Mouse (Mus musculus): ENCODE results near the gene Timm22. TPM values are rescaled to one million over a fixed set of nuclear protein-coding genes. Genes with fewer than 3 reads are reported as not detected.

The Timm22 gene
- polyA plus RNA-seq, 1 experiment from 2014 or later = 95.9 TPM

DNA sequence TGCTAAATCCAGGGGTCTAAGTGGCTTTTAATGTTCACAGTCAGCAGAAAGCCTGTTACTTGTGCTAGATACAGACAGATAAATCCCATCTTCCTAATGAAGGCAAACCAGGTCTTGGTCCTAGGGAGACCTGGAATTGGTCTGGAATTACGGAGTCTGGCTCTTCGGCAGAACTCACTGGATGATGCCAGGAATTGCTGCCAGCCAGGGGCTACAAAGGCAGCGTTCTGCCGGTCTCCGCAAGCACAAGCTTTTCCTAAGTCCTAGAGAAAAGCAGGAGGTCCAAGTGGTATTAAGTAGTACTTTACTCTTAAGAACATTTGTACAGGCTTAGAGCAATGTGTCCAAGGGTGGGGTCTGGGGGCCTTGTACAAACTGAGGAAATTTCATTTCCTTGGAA lies 22.4 kb upstream of the Timm22 start:
- WGBS = 52% methylated on average over 5 of the region's 5 CpGs
- Histone ChIP-seq H3K9me3 (replicated peaks; ENCODE audit: control insufficient read depth, low read length, poor library complexity, severe bottlenecking) (no peaks in the 10 kb centered on the region), H3K36me3 (ENCODE audit: control insufficient read depth, insufficient read depth, low read length) (no peaks in the 10 kb centered on the region), H3K9ac (ENCODE audit: low read depth, low read length) (no peak overlapping the region), H3K4me1 (ENCODE audit: control insufficient read depth, insufficient read depth, low read length) (peaks cover 20% of the 10 kb centered on the region), H3K27ac (ENCODE audit: low read length) (no peak overlapping the region), H3K27me3 (ENCODE audit: control insufficient read depth, insufficient read depth, low read depth, low read length) (no peaks in the 10 kb centered on the region), H3K4me3 (ENCODE audit: low read depth, low read length) (no peak overlapping the region), H3K4me2 (ENCODE audit: low read length) (no peak overlapping the region)
- ATAC-seq = no peak

DNA sequence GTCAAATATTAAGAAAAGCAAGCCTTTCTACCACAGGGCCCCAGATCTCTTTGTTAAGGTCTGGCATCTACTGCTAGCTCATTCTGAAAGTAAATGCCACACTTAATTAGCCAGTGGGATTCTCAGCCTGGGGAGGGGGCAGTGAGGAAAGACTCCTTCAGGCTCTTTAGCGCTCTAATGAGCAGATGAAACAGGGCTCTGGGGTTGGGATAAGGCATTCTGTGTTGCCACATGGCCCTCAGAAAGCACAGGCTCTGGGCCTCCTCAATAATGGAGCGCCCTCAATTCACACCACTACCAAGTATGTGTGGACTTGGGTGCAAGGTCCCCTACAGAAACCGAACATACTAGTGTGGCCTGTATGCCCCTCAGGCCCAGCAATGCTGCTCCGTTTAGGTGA lies 21.7 kb upstream of the Timm22 start:
- WGBS = 49% methylated on average over 4 of the region's 4 CpGs
- Histone ChIP-seq H3K36me3 (ENCODE audit: control insufficient read depth, insufficient read depth, low read length) (no peaks in the 10 kb centered on the region), H3K9me3 (replicated peaks; ENCODE audit: control insufficient read depth, low read length, poor library complexity, severe bottlenecking) (no peaks in the 10 kb centered on the region), H3K27me3 (ENCODE audit: control insufficient read depth, insufficient read depth, low read depth, low read length) (no peaks in the 10 kb centered on the region), H3K4me3 (ENCODE audit: low read depth, low read length) (no peak overlapping the region), H3K4me1 (ENCODE audit: control insufficient read depth, insufficient read depth, low read length) (peaks cover 20% of the 10 kb centered on the region), H3K9ac (ENCODE audit: low read depth, low read length) (no peak overlapping the region), H3K4me2 (ENCODE audit: low read length) (no peak overlapping the region), H3K27ac (ENCODE audit: low read length) (no peak overlapping the region)
- ATAC-seq = no peak

DNA sequence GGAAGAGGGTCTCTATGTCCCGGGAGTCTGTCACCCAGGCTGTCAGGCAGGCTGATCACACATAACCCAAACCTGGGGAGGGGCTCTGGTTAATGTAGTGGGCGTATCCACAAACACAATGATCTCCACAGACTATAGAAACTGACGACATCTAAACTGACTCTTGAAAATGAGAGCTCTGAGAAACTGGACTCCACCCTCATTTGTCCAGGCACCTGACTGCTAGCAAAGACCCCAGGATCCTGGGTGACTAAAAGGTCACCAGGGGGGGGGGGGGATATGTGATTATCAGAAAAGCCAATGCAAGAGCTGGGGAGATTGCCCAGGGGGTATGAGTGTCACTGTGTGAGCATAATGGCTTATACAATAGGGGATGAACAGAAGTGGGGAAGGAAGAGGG lies 21.0 kb upstream of the Timm22 start:
- 22% methylated on average over 3 of the region's 3 CpGs for WGBS
- Histone ChIP-seq H3K4me2 (ENCODE audit: low read length) (no peak overlapping the region), H3K9me3 (replicated peaks; ENCODE audit: control insufficient read depth, low read length, poor library complexity, severe bottlenecking) (no peaks in the 10 kb centered on the region), H3K9ac (ENCODE audit: low read depth, low read length) (no peak overlapping the region), H3K27me3 (ENCODE audit: control insufficient read depth, insufficient read depth, low read depth, low read length) (no peaks in the 10 kb centered on the region), H3K36me3 (ENCODE audit: control insufficient read depth, insufficient read depth, low read length) (no peaks in the 10 kb centered on the region), H3K4me1 (ENCODE audit: control insufficient read depth, insufficient read depth, low read length) (peaks cover 20% of the 10 kb centered on the region), H3K4me3 (ENCODE audit: low read depth, low read length) (no peak overlapping the region), H3K27ac (ENCODE audit: low read length) (no peak overlapping the region)
- no peak for ATAC-seq

DNA sequence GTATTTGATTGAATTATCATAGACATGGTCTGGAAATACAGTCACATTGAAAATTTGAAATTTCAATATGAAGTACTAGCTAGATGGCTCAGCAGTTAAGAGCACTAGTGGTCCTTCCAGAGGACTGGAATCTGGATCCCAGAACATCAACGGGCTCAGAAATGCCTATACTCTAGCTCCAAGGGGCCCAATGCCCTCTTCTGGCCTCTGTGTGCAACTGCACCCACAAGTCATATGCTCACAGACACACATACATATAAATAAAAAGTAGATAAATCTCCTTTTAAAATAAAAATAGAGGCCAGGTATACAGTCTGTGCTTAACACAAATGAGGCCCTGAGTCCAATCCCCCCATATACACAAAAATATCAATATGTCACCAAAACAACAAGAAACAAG lies 19.7 kb upstream of the Timm22 start:
- H3K4me2 ChIP-seq (ENCODE audit: low read length) = no peak overlapping the region
- no peak overlapping the region for H3K27ac ChIP-seq (ENCODE audit: low read length)
- WGBS = 71% methylated on average over 1 of the region's 1 CpGs
- no peak overlapping the region for H3K4me3 ChIP-seq (ENCODE audit: low read depth, low read length)
- peaks cover 20% of the 10 kb centered on the region for H3K4me1 ChIP-seq (ENCODE audit: control insufficient read depth, insufficient read depth, low read length)
- ATAC-seq = no peak
- no peak overlapping the region for H3K9ac ChIP-seq (ENCODE audit: low read depth, low read length)
- no peaks in the 10 kb centered on the region for H3K36me3 ChIP-seq (ENCODE audit: control insufficient read depth, insufficient read depth, low read length)
- no peaks in the 10 kb centered on the region for H3K27me3 ChIP-seq (ENCODE audit: control insufficient read depth, insufficient read depth, low read depth, low read length)
- H3K9me3 ChIP-seq (replicated peaks; ENCODE audit: control insufficient read depth, low read length, poor library complexity, severe bottlenecking) = no peaks in the 10 kb centered on the region

DNA sequence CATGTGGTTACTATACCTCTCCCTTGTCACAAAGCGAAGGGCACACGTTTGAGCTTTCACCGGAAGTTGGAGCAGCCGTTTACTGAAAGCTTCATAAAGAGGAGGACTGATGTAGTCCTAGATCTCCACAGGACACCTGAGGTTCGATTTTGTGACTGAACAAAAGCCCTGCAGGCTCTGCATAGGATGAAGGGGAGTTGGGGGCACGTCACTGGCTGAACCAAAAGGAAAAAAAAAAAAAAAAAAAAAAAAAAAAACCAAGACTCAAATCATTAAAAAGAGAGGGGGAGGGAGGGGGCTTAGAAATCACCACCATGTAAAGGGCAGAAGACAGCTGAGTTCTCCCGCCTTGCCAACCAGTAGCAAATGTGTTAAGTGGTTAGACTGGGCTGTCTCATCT lies 18.0 kb upstream of the Timm22 start:
- H3K9ac ChIP-seq (ENCODE audit: low read depth, low read length) = 0 out of 2 replicates have a peak overlapping the region, but pooled peaks have one; percentile 15
- 13% methylated on average over 7 of the region's 7 CpGs for WGBS
- H3K4me3 ChIP-seq (ENCODE audit: low read depth, low read length) = no peak overlapping the region
- H3K36me3 ChIP-seq (ENCODE audit: control insufficient read depth, insufficient read depth, low read length) = no peaks in the 10 kb centered on the region
- no peak for ATAC-seq
- no peak overlapping the region for H3K27ac ChIP-seq (ENCODE audit: low read length)
- H3K4me1 ChIP-seq (ENCODE audit: control insufficient read depth, insufficient read depth, low read length) = peaks cover 12% of the 10 kb centered on the region
- H3K27me3 ChIP-seq (ENCODE audit: control insufficient read depth, insufficient read depth, low read depth, low read length) = no peaks in the 10 kb centered on the region
- peak overlapping the region; percentile 30; the same call in 1 of the 2 replicates for H3K4me2 ChIP-seq (ENCODE audit: low read length)
- H3K9me3 ChIP-seq (replicated peaks; ENCODE audit: control insufficient read depth, low read length, poor library complexity, severe bottlenecking) = no peaks in the 10 kb centered on the region

DNA sequence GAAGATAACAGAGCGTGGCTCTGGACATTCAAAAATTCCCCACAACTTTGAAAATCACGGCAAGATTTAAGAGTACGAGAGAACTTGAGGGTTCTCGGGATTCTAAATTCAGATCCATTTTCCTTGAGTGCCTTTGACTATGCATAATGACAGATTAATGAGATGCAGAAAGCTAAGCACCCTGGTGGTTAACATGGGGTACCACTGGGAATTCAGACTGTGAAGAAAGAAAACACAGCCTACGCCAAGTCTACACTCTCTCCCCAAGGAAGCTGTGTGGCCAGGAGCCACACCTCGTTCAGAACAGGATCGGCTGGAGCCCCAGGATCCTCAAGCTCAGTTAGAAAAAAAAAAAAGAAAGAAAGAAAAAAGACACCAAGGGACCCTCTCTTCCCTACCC lies 14.2 kb upstream of the Timm22 start:
- no peak for ATAC-seq
- no peaks in the 10 kb centered on the region for H3K27me3 ChIP-seq (ENCODE audit: control insufficient read depth, insufficient read depth, low read depth, low read length)
- H3K36me3 ChIP-seq (ENCODE audit: control insufficient read depth, insufficient read depth, low read length) = no peaks in the 10 kb centered on the region
- H3K4me2 ChIP-seq (ENCODE audit: low read length) = no peak overlapping the region
- 70% methylated on average over 7 of the region's 7 CpGs for WGBS
- H3K4me1 ChIP-seq (ENCODE audit: control insufficient read depth, insufficient read depth, low read length) = peaks cover 10% of the 10 kb centered on the region
- H3K9me3 ChIP-seq (replicated peaks; ENCODE audit: control insufficient read depth, low read length, poor library complexity, severe bottlenecking) = no peaks in the 10 kb centered on the region
- H3K4me3 ChIP-seq (ENCODE audit: low read depth, low read length) = no peak overlapping the region
- H3K27ac ChIP-seq (ENCODE audit: low read length) = no peak overlapping the region
- H3K9ac ChIP-seq (ENCODE audit: low read depth, low read length) = no peak overlapping the region

DNA sequence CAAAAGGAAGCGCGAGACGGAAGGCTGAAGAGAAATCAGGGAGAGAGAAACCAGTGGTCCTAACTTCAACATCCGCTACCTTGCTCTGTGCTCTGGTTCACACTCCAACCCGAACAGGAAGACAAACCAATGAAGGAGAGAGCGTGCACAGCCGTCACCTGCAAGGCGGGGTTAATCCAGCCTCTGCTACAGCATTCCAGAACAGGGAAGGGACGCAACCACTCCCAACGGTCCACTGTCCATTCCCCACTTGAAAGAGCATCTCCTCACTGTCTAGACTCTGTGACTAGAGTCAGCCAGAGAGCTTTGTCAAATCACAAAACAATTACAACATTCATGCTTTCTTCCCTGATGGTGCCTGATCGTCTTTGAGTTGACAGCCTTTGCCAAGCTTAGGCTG lies 13.8 kb upstream of the Timm22 start:
- ATAC-seq = no peak
- Histone ChIP-seq H3K4me3 (ENCODE audit: low read depth, low read length) (no peak overlapping the region), H3K9me3 (replicated peaks; ENCODE audit: control insufficient read depth, low read length, poor library complexity, severe bottlenecking) (no peaks in the 10 kb centered on the region), H3K4me1 (ENCODE audit: control insufficient read depth, insufficient read depth, low read length) (peaks cover 12% of the 10 kb centered on the region), H3K27ac (ENCODE audit: low read length) (no peak overlapping the region), H3K36me3 (ENCODE audit: control insufficient read depth, insufficient read depth, low read length) (no peaks in the 10 kb centered on the region), H3K27me3 (ENCODE audit: control insufficient read depth, insufficient read depth, low read depth, low read length) (no peaks in the 10 kb centered on the region), H3K4me2 (ENCODE audit: low read length) (no peak overlapping the region), H3K9ac (ENCODE audit: low read depth, low read length) (no peak overlapping the region)
- WGBS = 95% methylated on average over 11 of the region's 11 CpGs

DNA sequence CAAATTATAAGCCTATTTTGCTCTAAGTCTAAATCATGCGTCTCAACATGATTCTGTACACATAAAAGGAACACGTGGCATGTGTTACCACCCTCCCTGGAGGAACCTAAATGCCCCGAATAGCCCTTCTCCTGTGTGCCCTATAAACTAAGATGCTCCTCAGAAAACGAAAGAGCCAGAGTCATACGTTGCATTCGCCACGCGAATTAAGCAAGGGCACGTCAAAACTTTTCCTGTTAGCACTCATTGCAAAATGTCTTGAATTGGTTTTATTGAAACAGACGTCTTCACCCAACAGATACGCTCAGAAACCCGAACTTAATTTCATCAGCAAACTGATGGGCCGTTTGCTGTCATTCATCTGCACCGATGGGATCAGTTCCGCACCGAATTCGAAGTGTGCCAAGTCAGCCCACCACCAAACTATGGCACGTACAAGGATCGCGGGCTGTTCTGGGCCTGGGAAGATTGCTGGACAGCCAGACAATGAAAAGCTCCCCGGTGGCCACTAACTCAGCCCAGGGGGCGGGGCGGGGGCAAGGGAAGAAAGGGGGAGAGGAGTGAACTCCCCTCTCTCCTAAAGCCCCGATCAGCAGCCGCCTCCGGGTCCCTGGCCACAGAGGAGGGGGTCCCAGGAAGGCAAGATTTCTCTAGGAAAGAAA lies 9.0 kb upstream of the Timm22 start:
- H3K36me3 ChIP-seq (ENCODE audit: control insufficient read depth, insufficient read depth, low read length) = no peaks in the 10 kb centered on the region
- peak overlapping the region; percentile 85 for H3K4me3 ChIP-seq (ENCODE audit: low read depth, low read length)
- no peaks in the 10 kb centered on the region for H3K27me3 ChIP-seq (ENCODE audit: control insufficient read depth, insufficient read depth, low read depth, low read length)
- under 1% methylated on average over 26 of the region's 26 CpGs for WGBS
- H3K9ac ChIP-seq (ENCODE audit: low read depth, low read length) = peak overlapping the region; percentile 85
- ATAC-seq = peak; percentile 20
- H3K27ac ChIP-seq (ENCODE audit: low read length) = peak overlapping the region; percentile 79; the same call in 1 of the 2 replicates
- peaks cover 12% of the 10 kb centered on the region for H3K4me1 ChIP-seq (ENCODE audit: control insufficient read depth, insufficient read depth, low read length)
- H3K4me2 ChIP-seq (ENCODE audit: low read length) = peak overlapping the region; percentile 99
- H3K9me3 ChIP-seq (replicated peaks; ENCODE audit: control insufficient read depth, low read length, poor library complexity, severe bottlenecking) = no peaks in the 10 kb centered on the region

DNA sequence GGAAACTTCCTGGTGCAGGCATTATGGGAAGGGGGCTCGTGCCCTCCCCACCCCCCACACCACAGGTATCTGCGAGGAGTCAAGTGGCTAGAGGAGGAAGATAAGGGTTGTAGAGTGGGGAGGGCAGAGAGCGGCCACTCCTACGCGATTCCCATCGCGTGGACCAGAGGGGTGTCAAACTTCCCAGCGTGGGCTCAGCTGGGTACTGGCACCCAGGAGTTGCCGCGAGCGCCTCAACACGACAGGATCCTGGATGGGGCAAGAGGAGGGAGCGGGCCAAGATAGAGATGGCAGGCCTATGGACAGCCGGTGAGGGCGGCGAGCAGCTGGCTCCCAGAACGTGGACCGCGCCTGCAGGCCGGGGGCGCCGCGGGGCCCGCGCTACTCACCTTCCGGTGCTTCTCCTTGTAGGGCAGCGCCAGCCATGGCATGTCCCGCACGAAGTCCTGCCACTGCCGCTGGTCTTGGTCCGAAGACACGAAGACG lies 8.4 kb upstream of the Timm22 start:
- Histone ChIP-seq H3K4me3 (ENCODE audit: low read depth, low read length) (peak overlapping the region; percentile 85), H3K36me3 (ENCODE audit: control insufficient read depth, insufficient read depth, low read length) (no peaks in the 10 kb centered on the region), H3K9me3 (replicated peaks; ENCODE audit: control insufficient read depth, low read length, poor library complexity, severe bottlenecking) (no peaks in the 10 kb centered on the region), H3K4me1 (ENCODE audit: control insufficient read depth, insufficient read depth, low read length) (peaks cover 12% of the 10 kb centered on the region), H3K9ac (ENCODE audit: low read depth, low read length) (peak overlapping the region; percentile 85), H3K4me2 (ENCODE audit: low read length) (peak overlapping the region; percentile 99), H3K27me3 (ENCODE audit: control insufficient read depth, insufficient read depth, low read depth, low read length) (no peaks in the 10 kb centered on the region), H3K27ac (ENCODE audit: low read length) (peak overlapping the region; percentile 79)
- under 1% methylated on average over 33 of the region's 33 CpGs for WGBS
- peak; percentile 65 for ATAC-seq
